Mouse (Mus musculus): ENCODE data around the gene Fcrla. TPM values are rescaled to one million over a fixed set of nuclear protein-coding genes. Genes with fewer than 3 reads are reported as not detected.

The Fcrla gene
- total RNA-seq, 4 experiments from 2014 or later = 0.75 to 1.1 (median 0.86) TPM; not detected in 1

- DNase-seq (ENCODE audit: low spot score) = no peak
Observed at GRCm38 (mm10) chr1:170929245-170929644, 1.9 kb upstream of the Fcrla start.

GRCm38 (mm10) chr1:170928467-170928866 is 1.1 kb upstream of the Fcrla start:
- DNase-seq (ENCODE audit: low spot score) = no peak

GRCm38 (mm10) chr1:170926941-170927340 is 442 bp downstream of the Fcrla start:
- no peak for DNase-seq (ENCODE audit: low spot score)

GRCm38 (mm10) chr1:170924485-170924884 is 2.9 kb downstream of the Fcrla start:
- peak; percentile 29 for DNase-seq (ENCODE audit: low spot score)

GRCm38 (mm10) chr1:170919308-170919707 is 8.1 kb downstream of the Fcrla start:
- DNase-seq (ENCODE audit: low spot score) = no peak

GRCm38 (mm10) chr1:170915657-170916056 is 11.7 kb downstream of the Fcrla start:
- no peak for DNase-seq (ENCODE audit: low spot score)

GRCm38 (mm10) chr1:170912891-170913615 is 14.3 kb downstream of the Fcrla start, which contains the start of gene Fcrlb:
Fcrlb (minus strand) TSS chr1:170912941.
- DNase-seq (ENCODE audit: low spot score) = no peak

- no peak for DNase-seq (ENCODE audit: low spot score)
Observed at GRCm38 (mm10) chr1:170911907-170912660, 15.3 kb downstream of the Fcrla start.

GRCm38 (mm10) chr1:170908341-170908740 is 19.0 kb downstream of the Fcrla start:
- DNase-seq (ENCODE audit: low spot score) = no peak

GRCm38 (mm10) chr1:170907456-170908191 is 19.8 kb downstream of the Fcrla start:
- DNase-seq (ENCODE audit: low spot score) = no peak

GRCm38 (mm10) chr1:170907111-170907455 is 20.3 kb downstream of the Fcrla start:
- no peak for DNase-seq (ENCODE audit: low spot score)

GRCm38 (mm10) chr1:170903485-170903884 is 23.9 kb downstream of the Fcrla start:
- no peak for DNase-seq (ENCODE audit: low spot score)

- DNase-seq (ENCODE audit: low spot score) = peak; percentile 80
Observed at GRCm38 (mm10) chr1:170901536-170902238, 25.7 kb downstream of the Fcrla start.

- peak; percentile 65 for DNase-seq (ENCODE audit: low spot score)
Observed at GRCm38 (mm10) chr1:170900799-170901467, 26.4 kb downstream of the Fcrla start.

- no peak for DNase-seq (ENCODE audit: low spot score)
Observed at GRCm38 (mm10) chr1:170898413-170899075, 28.8 kb downstream of the Fcrla start.

- DNase-seq (ENCODE audit: low spot score) = no peak
Observed at GRCm38 (mm10) chr1:170896651-170897281, 30.6 kb downstream of the Fcrla start.

GRCm38 (mm10) chr1:170894603-170895602 is 32.5 kb downstream of the Fcrla start:
- DNase-seq (ENCODE audit: low spot score) = peak; percentile 58

- no peak for DNase-seq (ENCODE audit: low spot score)
Observed at GRCm38 (mm10) chr1:170892279-170892678, 35.1 kb downstream of the Fcrla start.

GRCm38 (mm10) chr1:170891646-170892045 is 35.7 kb downstream of the Fcrla start:
- no peak for DNase-seq (ENCODE audit: low spot score)

Measured in heart, adult 8-10 months (tissue).